Mouse (Mus musculus) activated CD4-positive, CD25-positive, alpha-beta regulatory T cell (primary cell): ENCODE measurements around the gene Gm14496. TPM values are rescaled to one million over a fixed set of nuclear protein-coding genes. Genes with fewer than 3 reads are reported as not detected.

Experiments used
- polyA plus RNA-seq, 2 experiments: library from polyadenylated mRNA; unstranded; fragments of 100-300 nt; shearing (Covaris generic); gene quantifications; one replicate each; pipeline ENCODE4 v1.2.1; 2017

Gene Gm14496
- under 1 TPM; 0.02 to 0.06 TPM for polyA plus RNA-seq

DNA sequence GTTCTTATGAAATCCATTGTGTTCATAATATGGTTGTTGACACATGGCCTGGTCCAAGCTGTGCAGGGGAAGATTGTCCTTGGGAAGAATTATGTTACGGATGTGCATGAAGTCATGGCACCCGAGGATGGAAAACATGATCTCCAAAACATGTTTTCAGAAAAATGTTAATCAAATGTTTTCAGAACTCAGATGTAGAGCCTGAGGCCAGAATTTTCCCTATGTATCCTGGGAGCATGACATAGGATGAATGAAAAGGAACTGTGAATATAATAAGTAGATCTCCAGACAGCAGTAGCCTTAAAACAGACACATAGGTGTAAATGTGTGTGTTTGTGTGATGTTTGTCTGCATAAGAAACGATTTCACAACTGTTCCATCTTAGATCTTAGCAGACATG lies at the start of gene Gm14496:
Gene Gm14496, plus strand, starts transcription at position 301 of the 400 bp plus-strand sequence.

Other genes starting within 250 kb of the Gm14496 start
- under 1 TPM in 1 of 2 experiments, not detected in 1; 0.20 TPM for gene Myt1, start 227.8 kb upstream of the Gm14496 start, polyA plus RNA-seq
- gene Pcmtd2, start 153.3 kb upstream of the Gm14496 start, polyA plus RNA-seq = 10 to 100 TPM; 54.4 to 60.6 TPM
- 10 to 100 TPM; 32.1 to 38.5 TPM for gene Polr3k, start 126.8 kb upstream of the Gm14496 start, polyA plus RNA-seq